Mouse (Mus musculus) forebrain, postnatal 0 days (tissue): Measurements from ENCODE around the gene Cmklr1. TPM values are rescaled to one million over a fixed set of nuclear protein-coding genes. Genes with fewer than 3 reads are reported as not detected.

Experiments
- ATAC-seq: fragments of 200-750 bp; cut with Nextera tagmentation; 2 replicates; pipeline ENCODE4 v1.8.0; 2017; ENCODE audit warnings: mild to moderate bottlenecking, moderate library complexity
- DNase-seq: peaks from one replicate; pipeline ENCODE4 v3.0.0-alpha.2; 2015
- H3K27ac ChIP-seq: fragments of 300-500 bp; sonication (generic); 2 replicates; pipeline ENCODE4 v1.5.1; 2014; ENCODE audit warnings: low read depth, mild to moderate bottlenecking, antibody characterized with exemption, low read length, moderate library complexity, mixed read lengths
- H3K27me3 ChIP-seq: fragments of 300-500 bp; sonication (generic); 2 replicates; pipeline ENCODE4 v1.6.1; 2014; ENCODE audit warnings: mild to moderate bottlenecking, low read length, mixed read lengths; ENCODE audit not compliant: insufficient read depth
- H3K36me3 ChIP-seq: fragments of 300-500 bp; sonication (generic); 2 replicates; pipeline ENCODE4 v1.6.1; 2014; ENCODE audit warnings: mild to moderate bottlenecking, moderate library complexity; ENCODE audit not compliant: insufficient read depth
- H3K4me1 ChIP-seq: fragments of 300-500 bp; sonication (generic); 2 replicates; pipeline ENCODE4 v1.6.1; 2014; ENCODE audit warnings: antibody characterized with exemption; ENCODE audit not compliant: insufficient read depth
- H3K4me2 ChIP-seq: fragments of 300-500 bp; sonication (generic); 2 replicates; pipeline ENCODE4 v1.6.1; 2014; ENCODE audit warnings: low read depth, mild to moderate bottlenecking, moderate library complexity
- H3K4me3 ChIP-seq: fragments of 300-500 bp; sonication (generic); 2 replicates; pipeline ENCODE4 v1.5.1; 2014; ENCODE audit warnings: low read depth, low read length, mixed read lengths
- H3K9ac ChIP-seq: fragments of 300-500 bp; sonication (generic); 2 replicates; pipeline ENCODE4 v1.6.1; 2014; ENCODE audit warnings: mild to moderate bottlenecking
- H3K9me3 ChIP-seq: fragments of 300-500 bp; sonication (generic); 2 replicates; pipeline ENCODE4 v1.6.1; 2016; ENCODE audit warnings: low read length
- CTCF ChIP-seq: sonication (generic); IDR thresholded peaks from 2 replicates; pipeline ENCODE4 v1.5.1; 2016; ENCODE audit warnings: antibody characterized with exemption, control low read depth, low read depth
- WGBS: fragments of 180-500 bp; shearing (Covaris S2); extraction: QIAGEN DNeasy Blood & Tissue Kit; methylation state at CpG from one replicate; pipeline ENCODE4 v1.1.7; 2014; 5-methylcytosine and 5-hydroxymethylcytosine counted together
- polyA plus RNA-seq: library from polyadenylated mRNA; unstranded; fragments of >200 nt; fragmentation: Nextera tagmentation; extraction: Ambion mirVana; gene quantifications from 2 replicates; pipeline ENCODE4 v1.2.1, GENCODE M21; 2015
- total RNA-seq: library from RNA; depleted of rRNA; stranded (reverse); fragments of >200 nt; gene quantifications from 2 replicates; pipeline ENCODE4 v1.2.3, GENCODE M21; 2014

Gene Cmklr1
- total and polyA plus RNA-seq, 2 experiments from 2014 or later, result 1.4 to 2.7 TPM

DNA sequence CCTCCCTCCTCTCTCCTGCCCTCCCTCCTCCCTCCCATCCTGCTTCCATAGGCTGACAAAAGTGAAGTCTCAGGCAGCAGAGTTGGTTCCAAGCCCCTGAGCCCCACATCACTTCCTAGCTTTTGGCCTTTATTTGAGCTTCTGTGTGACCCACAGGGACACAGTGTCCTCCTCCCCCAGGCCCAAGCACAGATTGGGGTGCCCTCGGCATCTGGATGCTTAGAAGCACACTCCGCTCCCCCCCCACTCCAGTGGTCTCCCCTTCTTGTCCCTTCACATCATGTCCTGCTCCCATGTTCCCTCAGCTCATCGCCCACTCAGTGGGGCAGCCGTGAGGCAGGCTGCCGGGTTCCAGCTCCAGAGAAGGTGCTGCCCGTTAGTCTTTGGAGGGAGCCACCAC lies 39.1 kb downstream of the Cmklr1 start:
- H3K27ac ChIP-seq, result no peak overlapping the region
- H3K27me3 ChIP-seq, result no peaks in the 10 kb centered on the region
- WGBS, result 83% methylated on average over 6 of the region's 6 CpGs
- H3K4me1 ChIP-seq, result 0 out of 2 replicates have a peak, but pooled peaks cover 3% of the 10 kb centered on the region
- no peak for TF ChIP-seq CTCF
- no peak overlapping the region for H3K9ac ChIP-seq
- H3K36me3 ChIP-seq, result no peaks in the 10 kb centered on the region
- H3K9me3 ChIP-seq, result no peaks in the 10 kb centered on the region
- no peak overlapping the region for H3K4me3 ChIP-seq
- H3K4me2 ChIP-seq, result no peak overlapping the region
- no peak for DNase-seq
- no peak for ATAC-seq

DNA sequence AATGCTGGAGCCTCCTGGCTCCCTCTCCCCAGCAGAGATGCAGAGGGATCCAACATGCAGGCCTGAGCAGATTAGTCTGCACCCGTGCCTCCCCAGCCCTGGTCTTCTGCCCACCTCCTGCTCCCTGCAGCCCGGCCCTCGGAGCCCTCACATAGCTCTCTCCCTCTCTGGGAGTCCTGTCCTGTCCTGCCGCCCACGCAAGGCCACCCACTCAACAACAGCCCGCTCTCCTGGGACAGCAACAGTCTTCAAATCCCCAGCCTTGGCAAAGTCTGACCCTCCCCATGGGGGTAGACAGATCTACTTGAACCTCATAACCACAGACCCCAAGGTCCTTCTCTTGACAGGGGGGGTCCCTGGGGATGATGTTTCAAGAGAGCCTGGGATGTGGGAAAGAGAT lies 39.7 kb downstream of the Cmklr1 start:
- Histone ChIP-seq H3K4me3 (no peak overlapping the region), H3K9me3 (no peaks in the 10 kb centered on the region), H3K4me1 (0 out of 2 replicates have a peak, but pooled peaks cover 3% of the 10 kb centered on the region), H3K4me2 (no peak overlapping the region), H3K27ac (no peak overlapping the region), H3K27me3 (no peaks in the 10 kb centered on the region), H3K9ac (no peak overlapping the region), H3K36me3 (no peaks in the 10 kb centered on the region)
- no peak for TF ChIP-seq CTCF
- DNase-seq (no peak), ATAC-seq (no peak)
- WGBS, result 73% methylated on average over 6 of the region's 6 CpGs

DNA sequence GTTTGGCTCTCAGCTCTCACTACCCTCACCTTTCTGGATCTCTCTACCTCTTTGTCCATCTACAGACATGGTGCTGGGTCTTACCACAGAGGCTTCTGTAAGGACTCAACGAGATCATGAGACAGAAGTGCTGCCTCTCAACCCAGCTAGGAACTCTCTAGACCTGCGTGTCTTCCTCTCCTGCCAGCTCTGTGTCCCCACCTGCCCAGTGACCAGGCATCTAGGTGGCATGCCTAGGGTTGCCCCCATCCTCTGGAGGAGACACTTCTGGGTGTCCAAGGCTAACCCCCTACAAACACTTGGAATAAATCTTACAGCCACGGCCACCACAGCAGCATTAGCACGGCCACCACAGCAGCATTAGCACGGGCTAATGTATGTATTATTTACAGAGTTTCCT lies 40.3 kb downstream of the Cmklr1 start:
- Histone ChIP-seq H3K9me3 (no peaks in the 10 kb centered on the region), H3K27ac (no peak overlapping the region), H3K27me3 (no peaks in the 10 kb centered on the region), H3K4me2 (no peak overlapping the region), H3K9ac (no peak overlapping the region), H3K4me1 (0 out of 2 replicates have a peak, but pooled peaks cover 3% of the 10 kb centered on the region), H3K4me3 (no peak overlapping the region), H3K36me3 (no peaks in the 10 kb centered on the region)
- TF ChIP-seq CTCF, result no peak
- ATAC-seq (no peak), DNase-seq (no peak)
- 81% methylated on average over 5 of the region's 5 CpGs for WGBS

DNA sequence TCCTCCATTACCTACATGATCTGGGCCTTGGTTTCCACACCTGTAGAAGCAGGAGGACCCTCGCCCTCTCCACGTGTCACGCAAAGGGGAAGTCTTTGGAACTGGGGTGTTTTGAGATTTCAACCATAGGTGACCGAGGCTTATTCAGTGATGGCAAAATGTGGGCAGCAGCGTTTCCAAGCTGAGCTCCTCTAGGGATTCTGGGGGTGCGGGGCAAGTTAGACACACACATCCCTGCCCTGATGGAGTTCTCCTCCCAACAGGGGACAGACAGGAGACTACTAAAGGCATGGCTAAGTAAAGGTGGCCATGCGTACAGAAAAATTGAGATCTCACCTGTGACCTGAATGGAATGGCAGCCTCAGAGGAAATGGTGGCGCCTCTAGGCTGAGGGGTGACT lies 41.7 kb downstream of the Cmklr1 start:
- Histone ChIP-seq H3K9me3 (no peaks in the 10 kb centered on the region), H3K27ac (no peak overlapping the region), H3K4me2 (no peak overlapping the region), H3K27me3 (no peaks in the 10 kb centered on the region), H3K4me1 (0 out of 2 replicates have a peak, but pooled peaks cover 3% of the 10 kb centered on the region), H3K4me3 (no peak overlapping the region), H3K36me3 (no peaks in the 10 kb centered on the region), H3K9ac (no peak overlapping the region)
- 85% methylated on average over 8 of the region's 8 CpGs for WGBS
- ATAC-seq (no peak), DNase-seq (no peak)
- TF ChIP-seq CTCF, result no peak

DNA sequence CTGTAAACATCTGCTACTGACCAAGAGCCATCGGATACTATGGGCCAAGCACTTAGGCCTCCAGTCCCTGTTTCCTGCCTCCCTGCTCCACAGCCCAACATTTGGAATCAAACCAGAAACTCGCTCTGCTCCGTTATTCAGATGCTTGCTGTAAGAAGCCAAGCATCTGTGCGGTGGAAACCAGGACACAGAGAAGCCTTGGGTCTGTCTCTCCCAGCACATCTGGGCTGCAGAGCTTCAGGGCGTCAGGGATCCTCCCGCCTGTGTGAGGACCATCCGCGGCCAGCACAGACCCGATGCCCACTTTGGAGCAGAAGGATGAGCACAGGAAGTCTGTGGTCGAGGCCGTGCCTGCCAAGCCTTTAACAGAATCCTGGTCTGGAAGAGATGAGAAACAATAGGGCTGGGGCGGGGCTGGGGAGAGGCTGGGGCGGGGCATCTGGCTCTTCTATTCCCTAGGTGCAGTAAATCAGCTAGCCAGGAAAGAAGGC lies 42.2 kb downstream of the Cmklr1 start:
- H3K9ac ChIP-seq, result no peak overlapping the region
- no peaks in the 10 kb centered on the region for H3K36me3 ChIP-seq
- no peak overlapping the region for H3K4me3 ChIP-seq
- ATAC-seq (no peak), DNase-seq (peak; percentile 34)
- 0 out of 2 replicates have a peak overlapping the region, but pooled peaks have one; percentile 15 for H3K27ac ChIP-seq
- H3K4me2 ChIP-seq, result no peak overlapping the region
- no peak for TF ChIP-seq CTCF
- H3K4me1 ChIP-seq, result 0 out of 2 replicates have a peak, but pooled peaks cover 3% of the 10 kb centered on the region
- no peaks in the 10 kb centered on the region for H3K9me3 ChIP-seq
- H3K27me3 ChIP-seq, result no peaks in the 10 kb centered on the region
- 23% methylated on average over 13 of the region's 13 CpGs for WGBS

DNA sequence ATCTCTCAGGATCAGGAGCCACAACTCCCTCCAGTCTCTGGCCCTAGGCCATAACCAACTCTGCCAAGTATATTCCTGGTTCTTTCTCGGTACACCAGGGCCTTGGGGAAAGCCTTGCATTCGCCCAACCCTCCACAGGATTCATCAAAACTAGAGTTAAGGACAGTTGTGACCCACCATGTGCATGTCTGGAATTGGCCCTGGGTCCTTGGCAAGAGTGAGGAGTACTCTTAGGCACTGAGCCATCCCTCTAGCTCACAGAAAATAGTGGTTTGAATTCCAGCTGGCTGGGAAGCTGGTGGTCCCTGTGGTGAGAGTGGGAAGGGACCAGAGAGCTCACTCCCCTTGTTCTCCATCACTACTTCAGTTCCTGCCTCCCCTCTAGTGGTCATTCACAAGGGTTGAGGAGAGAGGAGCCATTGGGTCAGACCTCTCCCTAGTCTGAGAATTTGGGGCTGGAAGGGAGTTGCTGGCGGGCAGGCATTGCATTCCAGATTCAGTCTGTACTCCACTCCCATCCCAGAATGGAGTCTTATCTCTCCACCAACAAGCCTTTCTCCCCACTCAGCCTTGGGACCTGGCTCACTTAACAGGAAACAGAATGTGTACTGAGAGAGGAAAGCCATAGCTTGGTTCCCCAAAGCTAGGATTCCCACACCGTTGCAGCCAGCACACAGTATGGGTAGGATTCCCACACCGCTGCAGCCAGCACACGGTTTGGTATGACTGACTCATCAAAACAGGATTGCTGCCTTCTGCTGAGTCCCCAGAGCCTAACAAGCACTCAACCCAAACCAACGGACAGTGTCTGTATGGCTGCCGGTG lies 43.1 kb downstream of the Cmklr1 start:
- H3K27ac ChIP-seq, result no peak overlapping the region
- DNase-seq, result peak; percentile 29

DNA sequence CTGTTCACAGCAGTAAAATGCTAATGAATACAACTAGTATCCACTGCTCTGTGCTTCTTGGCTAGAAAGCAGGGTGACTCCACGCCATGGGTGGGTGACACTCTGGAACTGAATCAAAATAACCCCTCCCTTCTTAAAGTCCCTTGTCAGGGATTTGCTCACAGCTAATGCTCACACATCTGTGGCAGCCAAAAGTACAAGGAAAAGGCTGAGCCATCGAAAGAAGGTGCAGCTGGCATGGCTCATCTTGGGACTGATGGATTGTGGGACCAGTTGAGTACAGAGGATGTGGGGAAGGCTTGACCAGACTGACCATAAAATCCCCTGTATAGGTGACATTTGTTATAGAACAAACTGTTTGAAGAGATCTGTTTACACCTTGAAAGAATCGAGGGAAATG lies 44.1 kb downstream of the Cmklr1 start:
- Histone ChIP-seq H3K4me3 (no peak overlapping the region), H3K4me2 (no peak overlapping the region), H3K4me1 (0 out of 2 replicates have a peak, but pooled peaks cover 3% of the 10 kb centered on the region), H3K9me3 (no peaks in the 10 kb centered on the region), H3K27ac (no peak overlapping the region), H3K9ac (no peak overlapping the region), H3K27me3 (no peaks in the 10 kb centered on the region), H3K36me3 (no peaks in the 10 kb centered on the region)
- ATAC-seq, result no peak
- DNase-seq, result no peak
- 77% methylated on average over 3 of the region's 3 CpGs for WGBS
- TF ChIP-seq CTCF, result no peak

More for the DNA sequence above, 43.1 kb downstream of the Cmklr1 start:
- no peaks in the 10 kb centered on the region for H3K27me3 ChIP-seq
- no peaks in the 10 kb centered on the region for H3K9me3 ChIP-seq
- H3K36me3 ChIP-seq, result no peaks in the 10 kb centered on the region
- H3K4me2 ChIP-seq, result no peak overlapping the region
- H3K9ac ChIP-seq, result no peak overlapping the region
- no peak overlapping the region for H3K4me3 ChIP-seq
- ATAC-seq, result peak; percentile 32; the same call in 1 of the 2 replicates
- 0 out of 2 replicates have a peak, but pooled peaks have one; percentile 22 for TF ChIP-seq CTCF
- H3K4me1 ChIP-seq, result 0 out of 2 replicates have a peak, but pooled peaks cover 3% of the 10 kb centered on the region
- WGBS, result 69% methylated on average over 8 of the region's 8 CpGs
